Mouse (Mus musculus) forelimb bud, embryonic 11.5 days (tissue): ENCODE data around the gene Gm12216.

ENCODE experiments used
- DNase-seq: peaks from one replicate; pipeline ENCODE4 v3.0.0-alpha.2; 2012; ENCODE audit warnings: low read depth, low spot score

The Gm12216 gene

GRCm38 (mm10) chr11:53821230-53821944 is 37.7 kb downstream of the Gm12216 start:
- no peak for DNase-seq

GRCm38 (mm10) chr11:53820516-53821170 is 38.4 kb downstream of the Gm12216 start:
- no peak for DNase-seq

DNA sequence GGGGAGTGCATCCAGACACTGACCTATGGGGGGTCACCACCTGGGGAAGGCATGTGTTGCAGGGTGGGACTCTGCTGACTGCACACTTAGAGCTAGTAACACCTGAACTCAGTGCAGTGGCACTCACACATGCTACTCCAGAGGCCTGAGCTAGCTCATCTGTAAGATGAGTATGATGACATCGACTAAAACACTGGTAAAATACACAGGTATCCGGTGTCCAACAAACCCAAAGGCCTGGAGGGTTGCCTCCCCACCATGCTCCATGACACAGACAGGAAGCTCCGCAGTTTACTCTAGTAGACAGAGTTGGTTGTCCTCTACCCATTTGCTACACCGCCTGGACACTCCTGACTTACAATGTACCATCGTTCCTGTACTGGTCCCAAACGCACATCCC is 39.5 kb downstream of the Gm12216 start:
- no peak for DNase-seq

DNA sequence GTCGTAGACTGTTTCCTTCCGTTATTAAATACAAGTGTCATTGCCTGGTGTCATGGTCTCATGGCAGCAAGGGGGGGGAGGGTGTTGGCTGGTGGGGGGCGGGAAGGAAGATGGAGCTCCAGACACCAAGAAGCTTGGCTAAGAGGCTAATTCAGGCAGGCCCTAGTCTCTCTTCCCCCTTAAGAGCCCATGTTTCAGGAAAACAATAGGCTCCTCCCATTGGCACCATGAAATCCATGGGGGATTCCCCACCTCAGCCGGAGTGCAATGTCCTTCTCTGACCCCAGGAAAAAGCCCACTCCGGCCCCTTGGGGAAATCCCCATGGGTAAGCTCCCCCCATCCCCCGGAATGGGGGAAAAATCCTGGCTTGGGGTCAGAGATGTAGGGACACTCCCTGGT is 40.3 kb downstream of the Gm12216 start:
- DNase-seq, result no peak

DNA sequence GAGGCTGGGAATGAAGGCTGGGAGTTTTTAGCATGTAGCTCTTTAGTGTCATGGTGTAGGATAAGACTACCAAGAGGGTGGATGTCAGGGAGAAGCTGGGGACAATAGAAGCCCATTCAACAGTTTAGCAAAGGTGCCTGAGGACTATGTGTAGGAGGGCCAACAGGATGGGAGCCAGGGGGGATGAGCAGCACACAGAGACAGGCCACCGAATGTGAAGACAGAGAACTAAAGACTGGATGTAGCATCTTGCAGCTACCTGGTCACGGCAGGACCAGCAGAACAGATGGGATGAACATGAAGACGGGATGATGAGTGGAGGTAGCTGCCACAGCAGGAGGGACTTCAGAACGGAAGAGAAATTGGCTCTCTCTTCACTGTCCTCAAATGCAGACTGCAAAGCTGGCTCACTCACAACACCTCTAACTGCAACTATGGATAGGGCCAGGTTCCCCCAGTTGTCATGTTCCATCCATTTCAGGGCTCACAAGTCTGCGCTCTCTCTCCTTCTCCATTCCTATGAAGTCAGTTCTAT is 42.1 kb downstream of the Gm12216 start:
- DNase-seq, result no peak

DNA sequence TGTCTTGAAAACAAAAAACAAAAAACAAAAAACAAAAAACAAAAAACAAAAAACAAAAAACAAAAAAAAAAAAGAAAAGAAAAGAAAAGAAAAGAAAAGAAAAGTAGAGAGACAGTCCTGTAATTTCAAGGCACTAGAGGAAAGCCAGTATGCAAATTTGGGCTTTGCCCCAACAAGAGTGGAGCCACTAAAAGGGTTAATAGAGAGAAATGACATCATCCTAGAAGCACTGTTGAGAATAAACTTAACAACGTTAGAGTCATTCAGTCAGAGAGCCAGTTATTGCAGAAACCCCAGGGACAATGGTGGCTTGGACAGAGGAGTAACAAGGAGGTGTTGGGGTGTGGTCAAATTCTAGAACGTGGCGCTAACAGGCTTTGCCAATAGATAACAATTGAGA is 44.2 kb downstream of the Gm12216 start:
- DNase-seq, result no peak

DNA sequence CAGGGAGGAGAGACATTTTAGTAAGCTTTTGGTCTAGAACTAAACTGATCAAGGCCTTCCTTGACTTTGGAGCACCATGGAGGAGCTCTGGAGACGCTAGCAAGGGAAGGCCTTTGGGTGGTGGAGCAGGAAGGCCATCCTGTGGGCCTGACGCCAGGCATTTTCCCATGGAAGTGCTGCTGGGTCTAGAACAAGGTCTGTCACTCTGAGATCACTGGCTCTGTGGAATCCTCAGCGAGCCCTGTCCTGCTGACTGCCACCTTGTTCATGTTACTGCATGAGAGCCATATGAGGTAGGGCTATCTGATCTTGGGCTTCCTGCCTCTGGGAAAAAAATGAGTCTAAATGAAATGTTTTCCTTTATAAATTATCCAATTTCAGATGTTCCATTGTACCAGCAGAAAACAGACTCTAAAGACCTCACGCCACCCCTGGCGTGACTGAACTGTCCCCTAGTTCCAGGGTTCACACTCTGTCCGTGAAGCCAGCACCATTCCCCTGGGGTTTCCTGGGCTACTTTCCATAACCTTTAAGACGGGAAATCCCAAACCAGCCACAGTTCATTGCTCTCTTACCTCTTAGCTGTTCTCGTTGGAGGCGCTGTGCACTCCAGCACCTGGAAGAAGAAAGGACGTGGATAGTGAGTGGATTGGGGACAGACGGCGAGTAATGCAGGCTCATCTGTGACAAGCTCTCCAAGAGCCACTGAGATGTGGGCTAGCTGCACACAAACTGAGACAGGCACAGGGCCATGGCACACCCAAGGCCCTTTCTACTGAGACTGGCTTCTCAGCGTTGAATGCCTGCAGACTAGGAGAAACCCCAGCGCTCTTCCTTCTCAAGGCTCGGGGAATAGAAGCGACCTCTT is 45.8 kb downstream of the Gm12216 start:
- no peak for DNase-seq

DNA sequence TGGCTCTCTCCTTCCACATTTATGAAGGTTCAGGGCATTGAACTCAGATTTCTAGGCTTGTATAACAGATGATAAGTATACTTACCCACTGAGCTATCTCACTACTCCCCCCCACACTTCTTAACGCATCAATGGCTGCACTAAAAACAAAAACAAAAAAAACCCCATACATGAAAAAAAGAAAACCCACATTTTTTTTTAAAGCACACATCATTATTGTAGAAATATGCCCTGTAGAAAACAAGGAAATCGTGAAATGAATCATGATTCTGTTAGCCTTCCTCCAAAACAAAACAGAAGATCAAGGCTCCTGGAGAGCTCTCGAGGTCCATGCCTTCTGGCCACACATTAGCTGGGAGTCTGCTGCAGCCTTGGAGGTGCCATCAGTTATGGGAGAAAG is 47.7 kb downstream of the Gm12216 start:
- no peak for DNase-seq

GRCm38 (mm10) chr11:53810749-53811148 is 48.3 kb downstream of the Gm12216 start:
- no peak for DNase-seq

GRCm38 (mm10) chr11:53810156-53810555 is 48.9 kb downstream of the Gm12216 start:
- DNase-seq, result no peak

DNA sequence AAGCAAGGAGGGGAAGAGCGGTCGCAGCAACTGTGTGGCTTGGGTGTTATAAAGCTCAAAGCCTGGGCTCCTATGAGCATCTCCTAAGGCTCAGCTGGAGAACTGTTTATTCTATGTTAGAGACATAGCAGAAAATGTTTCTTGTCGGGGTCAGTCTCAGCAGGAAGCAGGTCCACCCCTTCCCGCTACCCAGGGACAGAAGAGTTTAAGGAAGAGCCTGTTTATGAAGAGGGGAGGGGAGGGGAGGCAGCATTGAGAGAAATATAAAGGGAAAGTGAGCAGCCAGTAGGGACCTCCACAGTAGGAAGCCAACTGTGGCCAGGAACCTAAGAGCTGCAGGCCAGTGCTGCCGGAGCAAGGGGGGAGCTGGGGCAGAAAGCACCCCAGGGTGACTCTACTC is 49.7 kb downstream of the Gm12216 start:
- no peak for DNase-seq

GRCm38 (mm10) chr11:53805786-53806185 is 53.3 kb downstream of the Gm12216 start:
- no peak for DNase-seq

DNA sequence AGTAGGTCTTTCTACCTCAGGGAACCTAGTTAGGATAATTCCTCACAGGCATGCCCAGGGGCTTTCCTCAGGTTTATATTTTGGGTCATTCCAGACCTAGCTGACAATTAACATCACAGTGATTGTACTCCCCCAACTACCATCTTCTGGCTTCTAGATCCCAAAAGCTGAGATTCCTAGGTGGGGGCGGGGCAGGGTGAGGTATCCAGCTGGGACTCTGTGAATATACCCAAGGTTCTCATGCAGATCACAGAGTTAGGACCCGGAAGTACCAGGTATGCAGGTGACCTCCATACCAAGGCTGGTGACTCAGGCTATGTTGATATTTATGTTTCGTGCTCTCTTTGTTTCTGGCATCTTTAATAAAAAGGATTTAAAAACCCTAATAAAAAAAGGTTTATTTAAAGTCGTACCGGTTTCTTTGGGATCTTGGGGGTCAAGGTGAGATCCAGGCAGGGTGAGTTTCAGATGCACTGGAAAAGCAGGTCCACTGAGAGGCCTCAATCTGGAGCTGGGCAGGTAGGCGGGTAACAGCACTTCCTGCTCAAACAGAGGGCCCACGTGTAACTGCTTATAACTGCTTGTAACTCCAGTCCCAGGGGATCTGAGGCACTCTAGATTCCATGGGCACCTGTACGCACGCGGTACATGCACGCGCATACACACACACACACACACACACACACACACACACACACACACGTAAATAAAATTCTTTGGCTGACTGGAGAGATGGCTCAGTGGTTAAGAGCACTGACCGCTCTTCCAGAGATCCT is 54.3 kb downstream of the Gm12216 start:
- DNase-seq, result no peak

- no peak for DNase-seq
Measured at GRCm38 (mm10) chr11:53803494-53803893, 55.6 kb downstream of the Gm12216 start.

GRCm38 (mm10) chr11:53803093-53803492 is 56.0 kb downstream of the Gm12216 start:
- DNase-seq, result no peak

DNA sequence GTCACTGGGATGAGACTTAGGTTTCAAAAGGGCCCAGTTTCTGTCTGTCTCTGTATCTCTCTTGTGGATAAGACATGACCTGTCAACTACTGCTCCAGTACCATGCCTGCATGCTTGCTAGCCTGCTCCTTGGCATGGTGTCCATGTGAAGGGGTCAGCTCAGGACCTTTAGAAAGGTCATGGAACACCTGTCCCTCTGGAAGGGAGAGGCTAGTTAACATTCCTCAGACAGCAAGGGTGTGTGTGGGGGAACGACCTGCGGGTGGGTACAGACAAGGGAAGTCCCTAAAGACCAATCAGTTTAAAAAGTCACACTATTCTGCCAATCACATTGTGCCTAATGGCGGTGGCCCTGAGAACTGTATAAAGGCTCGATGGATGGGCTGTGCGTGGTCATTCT is 58.1 kb downstream of the Gm12216 start:
- DNase-seq, result no peak

DNA sequence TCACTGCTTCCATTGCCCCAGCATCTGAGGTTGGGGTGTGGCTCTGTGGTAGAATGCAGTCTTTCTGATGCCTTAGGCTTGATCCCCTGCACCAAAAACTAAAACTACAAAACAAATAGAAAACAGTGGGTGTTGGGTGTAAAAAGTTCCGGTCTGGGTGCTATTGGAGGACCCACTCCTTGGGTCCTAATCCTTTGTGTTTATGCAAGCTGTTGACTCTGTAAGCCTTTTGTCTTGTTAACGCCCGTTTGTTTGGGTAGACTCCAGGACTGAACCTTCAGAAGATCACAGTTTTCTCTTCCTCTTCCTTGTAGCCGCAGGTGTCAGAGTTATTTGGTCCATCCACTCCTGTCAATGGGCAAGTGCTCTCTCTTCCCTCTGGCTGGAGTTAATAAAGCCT is 59.0 kb downstream of the Gm12216 start:
- no peak for DNase-seq

DNA sequence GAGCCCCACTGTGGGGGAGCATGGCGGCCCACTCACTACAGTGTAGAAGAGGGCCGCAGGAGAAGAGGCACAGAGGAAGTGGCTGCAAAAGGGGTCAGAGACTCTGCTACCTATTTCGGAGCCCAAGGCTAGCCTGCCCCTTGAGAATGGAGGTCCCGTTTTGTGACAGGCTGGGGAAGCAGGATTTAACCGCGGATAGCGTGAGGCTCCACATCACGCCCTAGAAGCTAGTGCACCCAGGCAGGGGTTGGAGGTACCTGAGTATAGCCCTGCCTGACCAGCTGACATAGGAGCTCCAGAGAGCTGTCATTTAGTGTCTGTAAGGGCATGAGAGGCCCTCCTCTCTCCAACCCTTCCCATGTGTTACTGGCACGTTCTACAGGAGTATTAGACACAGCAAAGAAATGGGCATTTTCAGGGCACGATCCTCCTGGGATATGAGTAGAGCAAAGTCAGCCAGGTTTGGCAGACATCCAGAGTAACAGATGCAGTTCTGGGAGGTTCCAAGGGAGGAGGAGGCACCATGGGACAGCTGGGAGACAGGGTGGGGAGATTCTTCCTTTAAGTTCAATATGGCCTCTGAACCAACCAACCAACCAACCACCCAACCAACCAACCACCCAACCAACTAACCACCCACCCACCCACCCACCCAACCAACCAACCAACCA is 60.9 kb downstream of the Gm12216 start:
- DNase-seq, result no peak

DNA sequence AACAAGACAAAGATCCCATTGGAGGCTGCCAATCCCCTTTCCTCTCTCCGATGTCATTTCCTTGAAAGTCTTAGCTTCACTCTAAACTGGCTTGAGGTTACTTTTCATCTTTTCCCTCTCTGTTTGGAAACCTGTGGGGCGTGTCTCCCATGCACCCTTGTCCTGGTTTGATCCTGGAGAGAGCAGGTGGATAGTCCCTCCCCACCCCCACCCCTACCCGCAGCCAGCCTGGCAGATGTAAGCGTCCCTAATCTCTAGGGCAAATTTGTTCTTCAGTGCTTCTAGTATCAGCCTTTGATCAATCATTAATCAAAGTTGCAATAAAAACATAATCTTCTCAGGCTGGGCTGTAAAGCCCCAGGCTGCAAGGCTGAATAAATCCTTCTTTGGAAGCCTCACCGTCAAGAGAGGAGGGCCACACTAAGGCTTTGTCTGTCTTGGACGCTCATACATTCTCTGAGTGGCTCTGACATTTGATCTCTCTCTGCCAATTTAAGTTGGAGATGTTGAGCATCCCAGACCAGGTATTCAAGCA is 61.6 kb downstream of the Gm12216 start:
- no peak for DNase-seq

- no peak for DNase-seq
Measured at GRCm38 (mm10) chr11:53796409-53797151, 62.5 kb downstream of the Gm12216 start.
